Mouse (Mus musculus) kidney, adult 18-20 months (tissue): ENCODE data around the gene Adgrg6.

Experiments
- DNase-seq: peaks from one replicate; pipeline ENCODE4 v3.0.0; 2021

Gene Adgrg6

GRCm38 (mm10) chr10:14385574-14385973 is 159.9 kb downstream of the Adgrg6 start:
- no peak for DNase-seq

- DNase-seq = no peak
Measured at GRCm38 (mm10) chr10:14365065-14365589, 180.3 kb downstream of the Adgrg6 start.

GRCm38 (mm10) chr10:14363226-14363625 is 182.2 kb downstream of the Adgrg6 start:
- no peak for DNase-seq

DNA sequence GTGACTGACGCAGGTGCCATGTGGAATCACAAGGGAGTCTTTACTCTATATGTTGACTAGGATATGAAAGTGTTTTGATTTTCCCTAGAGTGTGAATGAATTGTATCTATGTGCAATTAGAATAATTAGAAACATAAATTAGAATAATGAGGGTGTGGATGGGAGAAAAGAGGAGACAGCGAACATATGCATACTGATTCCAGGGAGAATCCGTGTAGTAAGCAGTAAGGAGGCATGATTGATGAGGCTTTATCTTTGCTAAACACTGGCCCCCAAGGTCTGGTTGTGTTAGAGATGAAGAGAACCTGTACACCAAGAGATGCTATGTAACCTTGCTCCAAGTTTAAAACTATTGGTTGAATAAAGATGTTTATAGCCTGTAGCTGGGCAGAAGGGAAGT is 187.2 kb downstream of the Adgrg6 start:
- no peak for DNase-seq
